Mouse (Mus musculus): ENCODE data around the gene Dbil5. TPM values are rescaled to one million over a fixed set of nuclear protein-coding genes. Genes with fewer than 3 reads are reported as not detected.

Dbil5 gene
- polyA plus RNA-seq, 1 experiment from 2014 or later, result 1.2 TPM

DNA sequence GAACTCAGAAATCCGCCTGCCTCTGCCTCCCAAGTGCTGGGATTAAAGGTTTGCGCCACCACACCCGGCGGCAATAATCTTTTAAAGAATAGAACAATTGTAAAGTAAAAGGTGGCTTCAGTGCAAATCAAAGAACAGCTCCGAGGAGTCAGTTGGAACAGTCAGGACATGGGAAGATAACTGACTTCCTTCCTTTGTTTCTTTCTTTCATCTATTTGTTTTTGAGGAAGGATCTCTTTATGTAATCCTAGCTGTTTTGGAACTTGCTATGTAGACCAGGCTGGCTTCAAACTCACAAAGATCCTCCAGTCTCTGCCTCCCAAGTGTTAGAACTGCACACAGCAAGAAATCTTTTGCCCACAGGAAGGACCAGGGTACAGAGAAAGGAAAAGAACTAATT is 7.2 kb downstream of the Dbil5 start:
- no peak overlapping the region for H3K4me3 ChIP-seq (ENCODE audit: low read length)
- H3K9me3 ChIP-seq (ENCODE audit: low read length), result no peaks in the 10 kb centered on the region
- H3K27ac ChIP-seq (ENCODE audit: low read length), result no peak overlapping the region
- 89% methylated on average over 5 of the region's 5 CpGs for WGBS
- H3K4me2 ChIP-seq (replicated peaks; ENCODE audit: low read depth, low read length), result no peak overlapping the region
- H3K36me3 ChIP-seq (ENCODE audit: insufficient read depth, low read length), result peaks cover 35% of the 10 kb centered on the region
- no peak for ATAC-seq (ENCODE audit: low FRiP score, low TSS enrichment)
- H3K4me1 ChIP-seq (ENCODE audit: insufficient read depth, low read length), result no peaks in the 10 kb centered on the region
- H3K9ac ChIP-seq (replicated peaks; ENCODE audit: low read length), result no peak overlapping the region
- no peaks in the 10 kb centered on the region for H3K27me3 ChIP-seq (ENCODE audit: insufficient read depth, low read length)

DNA sequence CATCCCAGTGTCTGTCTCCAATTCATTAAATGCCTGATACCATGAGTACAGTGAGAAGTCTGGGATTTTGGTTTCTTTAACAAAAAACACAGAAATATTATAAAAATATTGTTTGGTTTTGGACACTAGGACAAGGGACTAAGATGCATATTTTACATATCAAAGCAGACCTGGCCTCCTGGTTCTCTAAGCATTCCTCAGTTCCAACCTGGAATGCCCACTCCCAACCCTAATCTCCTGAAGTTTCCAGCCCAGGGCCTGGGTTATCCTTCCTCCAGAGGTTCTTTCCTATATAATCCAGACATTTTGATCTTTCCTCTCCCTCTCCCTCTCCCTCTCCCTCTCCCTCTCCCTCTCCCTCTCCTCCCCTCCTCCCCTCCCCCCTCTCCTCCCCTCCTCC is 7.6 kb downstream of the Dbil5 start:
- no peaks in the 10 kb centered on the region for H3K27me3 ChIP-seq (ENCODE audit: insufficient read depth, low read length)
- H3K36me3 ChIP-seq (ENCODE audit: insufficient read depth, low read length), result peaks cover 35% of the 10 kb centered on the region
- H3K9ac ChIP-seq (replicated peaks; ENCODE audit: low read length), result no peak overlapping the region
- no peak overlapping the region for H3K4me2 ChIP-seq (replicated peaks; ENCODE audit: low read depth, low read length)
- H3K4me3 ChIP-seq (ENCODE audit: low read length), result no peak overlapping the region
- no peak overlapping the region for H3K27ac ChIP-seq (ENCODE audit: low read length)
- no peaks in the 10 kb centered on the region for H3K4me1 ChIP-seq (ENCODE audit: insufficient read depth, low read length)
- ATAC-seq (ENCODE audit: low FRiP score, low TSS enrichment), result no peak
- no peaks in the 10 kb centered on the region for H3K9me3 ChIP-seq (ENCODE audit: low read length)

DNA sequence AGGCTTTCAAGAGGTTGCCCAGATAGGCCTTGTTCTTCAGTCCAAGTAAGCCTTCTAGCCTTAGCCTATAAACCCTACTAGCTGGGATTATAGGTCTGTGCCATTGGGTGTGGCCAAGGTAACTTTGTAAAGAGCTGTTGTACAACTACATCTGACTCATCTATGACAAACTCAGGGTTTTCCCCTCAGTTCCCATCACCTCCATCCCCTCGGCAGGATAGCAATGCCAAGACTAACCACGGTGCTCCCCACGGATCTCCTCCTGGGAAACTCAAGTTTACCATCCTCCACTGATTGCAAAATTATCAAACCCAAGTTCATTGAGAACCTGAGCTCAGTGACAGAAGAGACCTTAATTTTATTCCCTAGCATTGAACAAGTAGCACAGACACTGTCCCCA is 18.7 kb downstream of the Dbil5 start:
- 83% methylated on average over 3 of the region's 3 CpGs for WGBS
- Histone ChIP-seq H3K4me3 (ENCODE audit: low read length) (no peak overlapping the region), H3K9me3 (ENCODE audit: low read length) (no peaks in the 10 kb centered on the region), H3K4me1 (ENCODE audit: insufficient read depth, low read length) (no peaks in the 10 kb centered on the region), H3K27me3 (ENCODE audit: insufficient read depth, low read length) (no peaks in the 10 kb centered on the region), H3K4me2 (replicated peaks; ENCODE audit: low read depth, low read length) (no peak overlapping the region), H3K9ac (replicated peaks; ENCODE audit: low read length) (no peak overlapping the region), H3K27ac (ENCODE audit: low read length) (no peak overlapping the region), H3K36me3 (ENCODE audit: insufficient read depth, low read length) (peaks cover 49% of the 10 kb centered on the region)
- no peak for ATAC-seq (ENCODE audit: low FRiP score, low TSS enrichment)

DNA sequence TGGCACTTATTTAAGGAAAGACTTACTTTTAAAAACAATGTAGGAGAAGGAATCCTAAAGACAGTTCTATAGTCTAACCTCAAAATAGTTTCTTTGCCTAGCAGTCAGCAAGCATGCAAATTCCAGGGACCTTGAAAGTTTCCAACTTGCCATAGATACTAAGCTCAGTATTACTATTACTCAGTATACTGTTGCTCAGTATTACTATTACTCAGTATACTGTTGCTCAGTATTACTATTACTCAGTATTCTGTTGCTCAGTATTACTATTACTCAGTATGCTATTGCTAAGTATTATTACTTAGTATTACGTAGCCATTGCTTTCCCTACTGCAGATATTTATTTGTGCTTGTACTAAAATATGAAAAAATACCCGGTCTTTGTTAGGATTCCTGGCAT is 22.3 kb downstream of the Dbil5 start:
- Histone ChIP-seq H3K4me3 (ENCODE audit: low read length) (no peak overlapping the region), H3K9ac (replicated peaks; ENCODE audit: low read length) (no peak overlapping the region), H3K27ac (ENCODE audit: low read length) (no peak overlapping the region), H3K36me3 (ENCODE audit: insufficient read depth, low read length) (peaks cover 20% of the 10 kb centered on the region), H3K4me1 (ENCODE audit: insufficient read depth, low read length) (peaks cover 13% of the 10 kb centered on the region), H3K4me2 (replicated peaks; ENCODE audit: low read depth, low read length) (no peak overlapping the region), H3K9me3 (ENCODE audit: low read length) (no peaks in the 10 kb centered on the region), H3K27me3 (ENCODE audit: insufficient read depth, low read length) (no peaks in the 10 kb centered on the region)
- 95% methylated on average over 2 of the region's 2 CpGs for WGBS
- no peak for ATAC-seq (ENCODE audit: low FRiP score, low TSS enrichment)

DNA sequence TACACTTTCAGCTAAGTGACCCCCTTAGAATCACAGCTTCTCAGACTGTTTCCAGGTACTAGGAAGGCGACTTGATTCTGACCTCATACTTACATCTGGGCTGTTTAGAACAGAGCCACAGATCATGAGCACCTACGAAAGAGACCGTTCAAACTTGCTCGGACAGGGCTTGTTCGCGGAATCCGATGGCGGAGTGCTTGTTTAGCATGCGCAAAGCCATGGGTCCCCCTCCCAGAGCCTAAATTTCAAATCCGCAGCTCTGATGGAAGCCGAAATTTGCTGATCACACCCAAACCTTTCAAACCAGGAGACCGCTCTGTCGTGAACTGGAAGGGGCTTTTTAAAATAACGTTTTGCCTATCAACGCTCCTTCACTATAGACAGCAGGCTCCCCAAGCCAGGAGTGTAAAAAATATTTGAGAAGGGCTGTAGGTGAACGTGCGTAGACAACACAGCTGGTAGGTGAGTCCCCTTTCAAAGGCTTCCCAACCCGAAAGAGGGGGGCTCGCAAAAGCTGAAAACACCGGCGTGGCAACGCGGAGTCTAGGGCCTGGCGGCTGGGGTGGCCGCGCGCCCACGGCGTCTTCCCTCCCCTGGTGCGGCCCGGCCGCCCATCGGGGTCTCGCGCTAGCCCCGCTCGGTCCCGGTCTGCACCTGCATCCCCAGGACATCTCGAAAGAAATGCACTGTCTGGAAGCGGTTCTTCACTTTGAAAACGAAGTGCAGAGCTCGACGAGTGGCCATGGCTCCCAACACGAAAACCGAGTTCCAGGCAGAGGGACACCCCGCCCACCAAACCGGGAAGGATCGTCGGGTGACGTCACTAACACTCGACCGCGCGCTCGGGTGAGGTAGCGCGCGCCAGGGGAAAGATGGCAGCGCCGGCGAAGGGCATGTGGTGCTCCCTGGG is 25.7 kb downstream of the Dbil5 start, which contains the start of the genes Mrm3 and Glod4:
Gene Mrm3, plus strand, starts transcription at position 815 of the 910 bp plus-strand sequence.
Gene Glod4, minus strand, starts transcription at position 825 of the 910 bp plus-strand sequence.
- Histone ChIP-seq H3K4me3 (ENCODE audit: low read length) (peak within 1 kb of the TSS; percentile 73), H3K27me3 (ENCODE audit: insufficient read depth, low read length) (no peaks in the 10 kb centered on the region), H3K9ac (replicated peaks; ENCODE audit: low read length) (peak within 1 kb of the TSS; percentile 82), H3K4me1 (ENCODE audit: insufficient read depth, low read length) (peaks cover 18% of the 10 kb centered on the region), H3K27ac (ENCODE audit: low read length) (peak within 1 kb of the TSS; percentile 35; the same call in 1 of the 2 replicates), H3K4me2 (replicated peaks; ENCODE audit: low read depth, low read length) (peak within 1 kb of the TSS; percentile 77), H3K9me3 (ENCODE audit: low read length) (no peaks in the 10 kb centered on the region), H3K36me3 (ENCODE audit: insufficient read depth, low read length) (peaks cover 15% of the 10 kb centered on the region; the same call in 1 of the 2 replicates)
- under 1% methylated on average over 61 of the region's 61 CpGs for WGBS
- ATAC-seq (ENCODE audit: low FRiP score, low TSS enrichment), result peak; percentile 88

DNA sequence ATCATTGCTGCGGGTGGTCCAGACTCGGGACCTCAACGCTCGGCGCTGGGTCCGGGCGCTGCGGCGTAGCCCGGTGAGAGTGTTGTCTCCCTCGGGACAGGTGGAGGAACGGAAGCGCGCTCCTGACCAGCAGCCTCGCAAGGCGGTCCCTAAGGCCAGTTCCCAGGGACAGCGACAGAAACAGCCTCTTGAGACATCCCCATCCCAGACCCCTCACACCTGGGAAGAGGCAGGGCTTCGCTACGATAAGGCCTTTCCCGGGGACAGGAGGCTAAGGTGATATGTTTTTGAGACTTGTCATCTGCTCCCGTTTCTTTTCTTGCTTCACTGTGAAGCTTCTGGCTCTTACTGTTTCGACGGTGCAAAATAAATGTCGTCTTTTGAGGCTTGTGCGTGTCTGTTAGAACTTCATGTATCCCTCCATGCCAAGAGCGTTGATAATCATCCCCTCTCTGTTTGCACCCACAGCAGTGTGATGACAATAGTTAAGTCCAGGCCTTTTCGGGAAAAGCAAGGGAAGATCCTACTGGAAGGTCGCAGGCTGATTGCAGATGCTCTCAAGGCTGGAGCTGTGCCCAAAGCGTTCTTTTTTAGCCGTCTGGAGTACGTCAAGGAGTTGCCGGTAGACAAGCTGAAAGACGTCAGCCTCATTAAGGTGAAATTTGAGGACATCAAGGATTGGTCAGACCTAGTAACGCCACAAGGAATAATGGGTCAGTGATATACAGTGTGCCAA is 26.6 kb downstream of the Dbil5 start:
- Histone ChIP-seq H3K36me3 (ENCODE audit: insufficient read depth, low read length) (peaks cover 19% of the 10 kb centered on the region; the same call in 1 of the 2 replicates), H3K9ac (replicated peaks; ENCODE audit: low read length) (peak overlapping the region; percentile 82), H3K4me1 (ENCODE audit: insufficient read depth, low read length) (peaks cover 18% of the 10 kb centered on the region), H3K27ac (ENCODE audit: low read length) (no peak overlapping the region), H3K4me3 (ENCODE audit: low read length) (peak overlapping the region; percentile 73), H3K9me3 (ENCODE audit: low read length) (no peaks in the 10 kb centered on the region), H3K27me3 (ENCODE audit: insufficient read depth, low read length) (no peaks in the 10 kb centered on the region), H3K4me2 (replicated peaks; ENCODE audit: low read depth, low read length) (peak overlapping the region; percentile 77)
- 1% methylated on average over 34 of the region's 34 CpGs for WGBS
- peak; percentile 65 for ATAC-seq (ENCODE audit: low FRiP score, low TSS enrichment)

DNA sequence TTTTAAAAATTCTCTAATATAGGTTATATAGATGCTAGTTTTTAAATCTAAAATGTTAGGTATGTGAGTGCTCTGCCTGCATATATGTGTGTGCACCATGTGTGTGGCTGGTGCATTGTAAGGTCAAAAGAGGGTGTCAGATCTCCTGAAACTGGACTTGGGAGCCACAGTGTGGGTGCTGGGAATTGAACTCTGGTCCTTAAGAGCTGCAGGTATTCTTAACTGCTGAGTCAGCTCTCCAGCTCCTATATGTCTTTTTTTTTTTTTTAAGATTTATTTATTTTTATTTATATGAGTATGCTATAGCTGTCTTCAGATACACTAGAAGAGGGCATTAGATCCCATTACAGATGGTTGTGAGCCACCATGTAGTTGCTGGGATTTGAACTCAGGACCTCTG is 29.0 kb downstream of the Dbil5 start:
- Histone ChIP-seq H3K4me2 (replicated peaks; ENCODE audit: low read depth, low read length) (no peak overlapping the region), H3K27ac (ENCODE audit: low read length) (no peak overlapping the region), H3K4me3 (ENCODE audit: low read length) (no peak overlapping the region), H3K9ac (replicated peaks; ENCODE audit: low read length) (no peak overlapping the region), H3K36me3 (ENCODE audit: insufficient read depth, low read length) (peaks cover 35% of the 10 kb centered on the region), H3K27me3 (ENCODE audit: insufficient read depth, low read length) (no peaks in the 10 kb centered on the region), H3K9me3 (ENCODE audit: low read length) (no peaks in the 10 kb centered on the region), H3K4me1 (ENCODE audit: insufficient read depth, low read length) (peaks cover 18% of the 10 kb centered on the region)
- no peak for ATAC-seq (ENCODE audit: low FRiP score, low TSS enrichment)

DNA sequence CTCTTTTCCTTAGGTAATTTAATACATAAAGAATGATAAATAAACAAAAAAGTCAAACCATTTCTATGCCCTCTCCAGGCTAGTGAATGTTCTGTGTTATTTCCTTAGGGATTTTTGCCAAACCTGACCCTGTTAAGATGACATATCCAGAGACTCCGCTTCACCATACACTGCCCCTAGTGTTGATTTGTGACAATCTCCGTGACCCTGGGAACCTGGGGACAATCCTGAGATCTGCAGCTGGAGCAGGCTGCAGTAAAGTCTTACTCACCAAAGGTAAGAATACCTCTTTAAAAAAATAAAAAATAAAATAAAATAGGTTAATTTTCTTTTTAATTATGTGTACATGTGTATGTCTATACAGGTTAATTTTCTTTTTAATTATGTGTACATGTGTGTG is 29.8 kb downstream of the Dbil5 start:
- 45% methylated on average over 2 of the region's 2 CpGs for WGBS
- Histone ChIP-seq H3K9ac (replicated peaks; ENCODE audit: low read length) (no peak overlapping the region), H3K9me3 (ENCODE audit: low read length) (no peaks in the 10 kb centered on the region), H3K36me3 (ENCODE audit: insufficient read depth, low read length) (peaks cover 36% of the 10 kb centered on the region), H3K4me3 (ENCODE audit: low read length) (no peak overlapping the region), H3K27me3 (ENCODE audit: insufficient read depth, low read length) (no peaks in the 10 kb centered on the region), H3K4me1 (ENCODE audit: insufficient read depth, low read length) (peaks cover 18% of the 10 kb centered on the region), H3K27ac (ENCODE audit: low read length) (no peak overlapping the region), H3K4me2 (replicated peaks; ENCODE audit: low read depth, low read length) (no peak overlapping the region)
- no peak for ATAC-seq (ENCODE audit: low FRiP score, low TSS enrichment)

DNA sequence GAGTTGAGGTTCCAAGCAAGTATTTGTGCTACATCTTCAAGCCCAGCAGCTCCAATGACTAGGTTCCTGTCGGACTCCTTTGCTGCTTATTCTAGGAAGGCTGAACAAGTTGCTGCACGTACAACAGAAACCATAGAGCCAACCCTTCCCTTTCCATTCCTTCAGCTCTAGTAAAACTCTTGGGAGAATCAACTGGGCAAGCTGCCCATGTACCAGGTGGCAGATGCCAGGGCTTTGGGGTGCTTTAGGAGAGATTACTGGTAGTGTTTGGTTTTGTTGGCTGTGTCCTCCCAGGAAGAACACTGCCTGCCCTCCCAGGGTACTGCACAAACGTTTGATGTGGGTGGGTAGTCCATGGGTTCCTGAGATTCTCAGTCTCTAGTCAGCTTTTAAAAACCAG is 34.6 kb downstream of the Dbil5 start:
- H3K4me1 ChIP-seq (ENCODE audit: insufficient read depth, low read length), result peaks cover 14% of the 10 kb centered on the region; the same call in 1 of the 2 replicates
- ATAC-seq (ENCODE audit: low FRiP score, low TSS enrichment), result no peak
- no peaks in the 10 kb centered on the region for H3K27me3 ChIP-seq (ENCODE audit: insufficient read depth, low read length)
- H3K4me3 ChIP-seq (ENCODE audit: low read length), result no peak overlapping the region
- no peak overlapping the region for H3K4me2 ChIP-seq (replicated peaks; ENCODE audit: low read depth, low read length)
- no peak overlapping the region for H3K9ac ChIP-seq (replicated peaks; ENCODE audit: low read length)
- 62% methylated on average over 3 of the region's 3 CpGs for WGBS
- H3K9me3 ChIP-seq (ENCODE audit: low read length), result no peaks in the 10 kb centered on the region
- peaks cover 32% of the 10 kb centered on the region for H3K36me3 ChIP-seq (ENCODE audit: insufficient read depth, low read length)
- no peak overlapping the region for H3K27ac ChIP-seq (ENCODE audit: low read length)

All from kidney, embryonic 16.5 days (tissue).